Mouse (Mus musculus) kidney, adult 2 months (tissue): ENCODE measurements around the gene Pafah1b3. TPM values are rescaled to one million over a fixed set of nuclear protein-coding genes. Genes with fewer than 3 reads are reported as not detected.

ENCODE experiments used
- DNase-seq: peaks from one replicate; pipeline ENCODE4 v3.0.0; 2021
- H3K27ac ChIP-seq: fragments of 200-500 bp; 2 replicates; pipeline ENCODE4 v1.5.1; 2012; ENCODE audit warnings: low read depth, low read length, control low read depth, inconsistent platforms; ENCODE audit not compliant: insufficient read depth
- H3K27me3 ChIP-seq: fragments of 200-500 bp; replicated peaks from 2 replicates; pipeline ENCODE4 v1.6.1; 2012; ENCODE audit warnings: mild to moderate bottlenecking, moderate library complexity, low read length, inconsistent platforms; ENCODE audit not compliant: control insufficient read depth, insufficient read depth
- H3K36me3 ChIP-seq: fragments of 200-500 bp; 2 replicates; pipeline ENCODE4 v1.6.1; 2012; ENCODE audit warnings: mild to moderate bottlenecking, moderate library complexity, low read length, inconsistent platforms; ENCODE audit not compliant: control insufficient read depth, insufficient read depth
- H3K4me1 ChIP-seq: fragments of 200-500 bp; 2 replicates; pipeline ENCODE4 v1.6.1; 2011; ENCODE audit warnings: low read length; ENCODE audit not compliant: control insufficient read depth, insufficient read depth
- H3K4me3 ChIP-seq: fragments of 200-500 bp; 2 replicates; pipeline ENCODE4 v1.5.1; 2011; ENCODE audit warnings: mild to moderate bottlenecking, low read depth, low read length, control low read depth; ENCODE audit not compliant: insufficient read depth
- CTCF ChIP-seq: fragments of 200-500 bp; conservative IDR thresholded peaks from 2 replicates; pipeline ENCODE4 v1.5.1; 2011; ENCODE audit warnings: low read depth, mild to moderate bottlenecking, control low read depth, low read length, moderate library complexity, mixed read lengths; ENCODE audit not compliant: insufficient read depth, insufficient read length
- POLR2A ChIP-seq: fragments of 200-500 bp; IDR thresholded peaks from one replicate; pipeline ENCODE4 v1.6.1; 2011; ENCODE audit warnings: low read depth, low read length, control low read depth
- WGBS: fragments of 180-500 bp; shearing (Covaris S2); methylation state at CpG from one replicate; pipeline ENCODE4 v1.1.7; 2018; 5-methylcytosine and 5-hydroxymethylcytosine counted together
- polyA plus RNA-seq: library from polyadenylated mRNA; depleted of rRNA; stranded (reverse); fragments of >200 nt; gene quantifications from 2 replicates; pipeline ENCODE4 v1.2.3, GENCODE M21; 2012

Pafah1b3 gene
- polyA plus RNA-seq, 1 experiment = 48.9 TPM

DNA sequence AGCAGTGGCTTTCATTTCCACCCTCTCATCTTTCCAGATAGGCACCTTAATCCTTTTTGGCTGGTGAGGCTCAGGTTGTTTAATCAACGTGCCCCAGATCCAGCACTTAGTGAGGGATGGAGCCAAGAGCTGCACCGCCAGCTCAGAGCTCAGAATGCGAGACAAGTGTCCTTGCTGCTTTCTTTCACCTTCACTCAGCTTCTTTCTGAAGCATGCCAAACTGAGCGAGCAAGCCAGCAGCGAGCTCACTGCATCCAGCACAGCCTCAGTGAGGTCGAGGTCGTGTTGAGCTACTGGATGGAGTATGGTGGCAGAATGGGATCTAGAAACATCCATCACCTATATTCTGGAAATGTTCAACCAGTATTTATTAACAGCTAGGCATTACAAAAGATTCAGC is 15.5 kb upstream of the Pafah1b3 start:
- H3K4me1 ChIP-seq = peaks cover 5% of the 10 kb centered on the region; the same call in 1 of the 2 replicates
- no peak overlapping the region for H3K27ac ChIP-seq
- no peak overlapping the region for H3K4me3 ChIP-seq
- TF ChIP-seq CTCF (no peak), POLR2A (no peak)
- peaks cover 8% of the 10 kb centered on the region for H3K27me3 ChIP-seq
- WGBS = 44% methylated on average over 7 of the region's 7 CpGs
- no peak for DNase-seq
- no peaks in the 10 kb centered on the region for H3K36me3 ChIP-seq

DNA sequence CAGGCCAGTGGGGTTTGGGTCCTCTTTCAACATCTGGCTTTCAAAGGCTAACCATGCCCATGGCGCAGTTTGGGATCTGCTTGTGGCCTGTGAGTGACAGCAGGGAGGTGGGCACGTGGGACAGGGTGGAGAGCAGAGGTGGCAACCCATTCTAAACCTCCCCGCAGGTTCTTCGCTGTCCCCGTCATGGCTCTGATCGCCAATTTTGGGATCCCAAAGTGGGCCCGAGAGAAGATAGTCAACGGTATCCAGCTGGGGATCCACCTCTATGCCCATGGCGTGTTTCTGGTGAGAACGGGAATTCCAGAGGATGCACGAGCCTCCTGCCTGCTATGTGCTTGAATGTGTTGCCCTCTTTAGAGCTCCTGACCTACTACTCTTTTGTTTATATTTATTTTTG is 13.4 kb upstream of the Pafah1b3 start:
- H3K4me3 ChIP-seq = no peak overlapping the region
- no peak for DNase-seq
- H3K4me1 ChIP-seq = peaks cover 5% of the 10 kb centered on the region; the same call in 1 of the 2 replicates
- 83% methylated on average over 11 of the region's 11 CpGs for WGBS
- TF ChIP-seq POLR2A = no peak
- no peaks in the 10 kb centered on the region for H3K36me3 ChIP-seq
- H3K27me3 ChIP-seq = peaks cover 8% of the 10 kb centered on the region
- H3K27ac ChIP-seq = no peak overlapping the region

DNA sequence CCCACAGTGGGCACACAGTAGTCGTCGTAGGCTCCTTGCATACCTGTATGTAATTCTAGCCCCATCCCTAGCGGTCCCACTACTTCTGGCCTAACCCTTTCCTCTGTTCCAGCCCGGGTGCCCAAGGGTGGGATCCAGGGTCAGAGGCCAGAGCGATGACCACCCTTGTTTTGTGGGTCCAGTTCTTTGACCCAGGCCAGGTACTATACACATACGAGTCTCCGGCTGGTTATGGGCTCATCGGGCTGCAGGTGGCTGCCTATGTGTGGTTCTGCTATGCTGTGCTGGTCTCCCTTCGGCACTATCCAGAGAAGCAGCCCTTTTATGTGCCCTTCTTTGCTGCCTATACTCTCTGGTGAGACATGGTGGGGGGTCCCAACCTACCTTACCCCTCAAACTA is 11.6 kb upstream of the Pafah1b3 start:
- no peak for DNase-seq
- Histone ChIP-seq H3K4me3 (no peak overlapping the region), H3K27ac (no peak overlapping the region), H3K4me1 (peaks cover 2% of the 10 kb centered on the region; the same call in 1 of the 2 replicates), H3K27me3 (no peaks in the 10 kb centered on the region), H3K36me3 (no peaks in the 10 kb centered on the region)
- 89% methylated on average over 9 of the region's 9 CpGs for WGBS
- no peak for TF ChIP-seq POLR2A
- no peak for TF ChIP-seq CTCF

DNA sequence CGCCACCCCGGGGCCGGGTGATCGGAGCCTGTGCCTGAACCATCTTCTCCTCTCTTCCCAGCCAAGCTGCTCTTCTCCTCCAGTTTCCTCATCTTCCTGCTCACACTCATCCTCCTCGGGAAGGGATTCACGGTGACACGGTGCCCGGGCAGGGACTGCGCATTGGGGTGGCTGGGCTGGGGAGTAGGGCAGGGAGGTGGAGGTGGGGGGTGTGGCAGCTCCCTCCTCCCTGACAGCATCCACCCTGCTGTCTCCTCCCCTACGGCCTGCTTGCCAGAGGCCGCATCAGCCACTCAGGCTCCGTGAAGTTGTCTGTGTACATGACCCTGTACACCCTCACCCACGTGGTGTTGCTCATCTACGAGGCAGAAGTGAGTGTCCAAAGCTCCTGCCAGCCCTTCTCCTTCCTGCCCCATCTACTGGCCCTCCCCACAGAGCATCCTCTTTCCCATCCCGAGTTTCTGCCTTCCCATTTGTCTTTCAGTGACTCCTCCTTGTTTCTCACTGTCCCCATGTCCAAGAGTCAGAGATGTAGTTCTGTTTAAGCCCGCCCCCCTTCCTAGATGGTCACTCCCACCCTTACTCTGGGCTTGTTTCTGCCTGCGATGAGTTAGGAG is 11.0 kb upstream of the Pafah1b3 start:
- TF ChIP-seq POLR2A (no peak), CTCF (no peak)
- WGBS = 52% methylated on average over 17 of the region's 17 CpGs
- H3K4me1 ChIP-seq = peaks cover 2% of the 10 kb centered on the region; the same call in 1 of the 2 replicates
- H3K4me3 ChIP-seq = no peak overlapping the region
- no peaks in the 10 kb centered on the region for H3K36me3 ChIP-seq
- H3K27ac ChIP-seq = no peak overlapping the region
- no peak for DNase-seq
- H3K27me3 ChIP-seq = no peaks in the 10 kb centered on the region

DNA sequence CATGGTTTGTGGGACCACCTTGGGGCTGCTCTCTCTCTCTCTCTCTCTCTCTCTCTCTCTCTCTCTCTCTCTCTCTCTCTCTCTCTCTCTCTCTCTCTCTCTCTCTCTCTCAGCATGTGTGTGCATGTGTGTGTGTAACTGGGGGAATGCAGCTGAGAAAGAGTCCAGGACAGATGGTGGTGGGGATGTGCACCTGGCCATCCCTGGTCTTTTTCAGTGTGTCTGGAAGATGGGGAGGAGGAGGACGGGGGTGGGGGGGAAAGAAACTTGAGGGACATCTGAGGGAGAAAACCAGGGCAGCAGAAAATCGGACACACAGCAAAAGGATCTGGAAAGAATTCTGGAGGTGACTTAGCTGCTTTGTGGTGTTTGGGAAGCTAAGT is 8.8 kb upstream of the Pafah1b3 start:
- TF ChIP-seq POLR2A = no peak
- TF ChIP-seq CTCF = no peak
- WGBS = 42% methylated on average over 2 of the region's 2 CpGs
- peaks cover 2% of the 10 kb centered on the region; the same call in 1 of the 2 replicates for H3K4me1 ChIP-seq
- no peaks in the 10 kb centered on the region for H3K27me3 ChIP-seq
- H3K36me3 ChIP-seq = no peaks in the 10 kb centered on the region
- no peak for DNase-seq
- no peak overlapping the region for H3K4me3 ChIP-seq
- no peak overlapping the region for H3K27ac ChIP-seq

DNA sequence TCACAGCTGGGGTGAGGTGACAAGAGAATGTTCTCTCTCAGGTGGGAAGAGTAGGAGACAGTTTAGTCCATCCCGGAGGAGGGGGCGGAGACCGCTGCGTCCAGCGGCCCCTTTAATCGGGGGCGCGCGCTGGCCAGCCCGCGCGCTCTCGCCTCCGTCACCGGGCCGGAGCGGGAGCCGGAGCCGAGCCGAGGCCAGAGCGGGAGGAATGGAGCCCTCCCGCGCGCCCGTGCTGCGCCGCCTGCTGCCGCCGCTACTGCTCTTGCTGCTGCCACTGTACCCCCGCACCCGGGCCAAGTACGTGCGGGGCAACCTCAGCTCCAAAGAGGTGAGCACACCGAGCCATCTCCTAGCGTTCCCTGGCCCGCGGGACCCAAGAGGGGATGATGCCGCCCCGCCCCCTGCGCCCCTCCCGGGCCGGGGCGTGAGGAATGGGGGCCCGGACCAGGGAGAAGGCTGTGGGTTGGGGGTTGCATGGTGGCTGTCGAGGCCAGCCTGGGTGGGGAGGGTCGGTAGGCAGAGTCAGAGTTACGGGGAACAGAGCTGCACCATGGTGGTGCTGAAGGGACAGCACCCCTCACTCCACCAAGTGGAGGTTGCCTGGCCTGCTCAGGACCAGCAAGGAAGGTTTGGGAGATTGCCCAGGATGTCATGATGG is 8.3 kb upstream of the Pafah1b3 start, which contains the start of gene Tmem145:
Gene Tmem145, plus strand, starts transcription at position 151 of the 658 bp plus-strand sequence.
- Histone ChIP-seq H3K36me3 (no peaks in the 10 kb centered on the region), H3K4me3 (peak within 1 kb of the TSS; percentile 41; the same call in 1 of the 2 replicates), H3K27ac (no peak within 1 kb of the TSS), H3K27me3 (no peaks in the 10 kb centered on the region), H3K4me1 (peaks cover 1% of the 10 kb centered on the region; the same call in 1 of the 2 replicates)
- WGBS = under 1% methylated on average over 47 of the region's 47 CpGs
- DNase-seq = peak; percentile 37
- TF ChIP-seq CTCF = no peak
- no peak for TF ChIP-seq POLR2A

DNA sequence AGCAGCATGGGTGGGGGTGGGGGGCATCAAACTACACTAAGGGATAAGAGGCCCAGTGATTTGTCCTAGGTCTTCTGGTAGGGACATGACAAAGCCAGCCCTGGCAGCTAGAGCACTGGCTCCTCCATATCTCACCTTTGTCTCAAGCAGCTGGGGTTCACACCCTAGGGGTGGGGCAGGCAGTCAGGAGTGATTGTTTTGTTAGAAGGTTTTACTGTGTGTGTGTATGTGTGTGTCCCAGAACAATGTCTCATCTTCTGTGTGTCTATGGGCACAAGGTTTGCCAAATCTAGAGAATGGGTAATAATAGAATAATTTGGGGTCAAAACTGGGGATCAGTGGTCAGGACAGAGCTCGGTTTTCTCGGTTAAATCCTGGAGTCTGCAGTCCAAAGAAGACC is 7.7 kb upstream of the Pafah1b3 start:
- H3K4me1 ChIP-seq = no peaks in the 10 kb centered on the region
- no peak overlapping the region for H3K4me3 ChIP-seq
- no peak overlapping the region for H3K27ac ChIP-seq
- DNase-seq = no peak
- WGBS = 2% methylated on average over 2 of the region's 2 CpGs
- TF ChIP-seq CTCF = no peak
- no peak for TF ChIP-seq POLR2A
- H3K36me3 ChIP-seq = no peaks in the 10 kb centered on the region
- no peaks in the 10 kb centered on the region for H3K27me3 ChIP-seq
